Mouse (Mus musculus) adrenal gland, adult (tissue): Measurements from ENCODE around the gene Klra1.
"Not testable (repeated sequence)": the region's sequence is repeated elsewhere in the genome, so short reads cannot be mapped to it uniquely, and the experiment has no call there.

Experiments
- DNase-seq, 2 experiments: peaks; one replicate each; pipeline ENCODE4 v3.0.0; 2022 to 2023; ENCODE audit warnings: low spot score in 1 of 2; ENCODE audit not compliant: inconsistent age in 2 of 2

The Klra1 gene

GRCm38 (mm10) chr6:130386750-130387149 is at the start of gene Klra1:
Gene Klra1, minus strand, starts transcription at chr6:130386874.
- DNase-seq: no peak

- no peak for DNase-seq
Observed at GRCm38 (mm10) chr6:130429511-130429910, 42.8 kb upstream of the Klra1 start.

- DNase-seq: no peak
Observed at GRCm38 (mm10) chr6:130419158-130419557, 32.5 kb upstream of the Klra1 start.

GRCm38 (mm10) chr6:130404882-130405281 is 18.2 kb upstream of the Klra1 start:
- no peak for DNase-seq

- no peak for DNase-seq
Observed at GRCm38 (mm10) chr6:130385803-130386202, 871 bp downstream of the Klra1 start.

GRCm38 (mm10) chr6:130382375-130382774 is 4.3 kb downstream of the Klra1 start:
- no peak for DNase-seq

- DNase-seq: not testable (repeated sequence)
Observed at GRCm38 (mm10) chr6:130345381-130345780, 41.3 kb downstream of the Klra1 start.

GRCm38 (mm10) chr6:130341973-130342372 is 44.7 kb downstream of the Klra1 start:
- not testable (repeated sequence) for DNase-seq

- no peak for DNase-seq
Observed at GRCm38 (mm10) chr6:130337411-130337810, 49.3 kb downstream of the Klra1 start, which contains the start of gene Klra3. Gene Klra3, minus strand, starts transcription at chr6:130337574.
